Mouse (Mus musculus) activated CD4-positive, CD25-positive, alpha-beta regulatory T cell, adult 4 months (primary cell): Measurements from ENCODE around the gene Ttn. TPM values are rescaled to one million over a fixed set of nuclear protein-coding genes. Genes with fewer than 3 reads are reported as not detected.
"Not testable (repeated sequence)": the region's sequence is repeated elsewhere in the genome, so short reads cannot be mapped to it uniquely, and the experiment has no call there.

ENCODE experiments used
- ATAC-seq: one replicate; pipeline ENCODE4 v1.8.0; 2017
- polyA plus RNA-seq, 2 experiments: library from polyadenylated mRNA; unstranded; fragments of 100-300 nt; shearing (Covaris generic); gene quantifications; one replicate each; pipeline ENCODE4 v1.2.1; 2017

Ttn gene
- polyA plus RNA-seq, result 1 to 10 TPM; 6.2 to 6.9 TPM

DNA sequence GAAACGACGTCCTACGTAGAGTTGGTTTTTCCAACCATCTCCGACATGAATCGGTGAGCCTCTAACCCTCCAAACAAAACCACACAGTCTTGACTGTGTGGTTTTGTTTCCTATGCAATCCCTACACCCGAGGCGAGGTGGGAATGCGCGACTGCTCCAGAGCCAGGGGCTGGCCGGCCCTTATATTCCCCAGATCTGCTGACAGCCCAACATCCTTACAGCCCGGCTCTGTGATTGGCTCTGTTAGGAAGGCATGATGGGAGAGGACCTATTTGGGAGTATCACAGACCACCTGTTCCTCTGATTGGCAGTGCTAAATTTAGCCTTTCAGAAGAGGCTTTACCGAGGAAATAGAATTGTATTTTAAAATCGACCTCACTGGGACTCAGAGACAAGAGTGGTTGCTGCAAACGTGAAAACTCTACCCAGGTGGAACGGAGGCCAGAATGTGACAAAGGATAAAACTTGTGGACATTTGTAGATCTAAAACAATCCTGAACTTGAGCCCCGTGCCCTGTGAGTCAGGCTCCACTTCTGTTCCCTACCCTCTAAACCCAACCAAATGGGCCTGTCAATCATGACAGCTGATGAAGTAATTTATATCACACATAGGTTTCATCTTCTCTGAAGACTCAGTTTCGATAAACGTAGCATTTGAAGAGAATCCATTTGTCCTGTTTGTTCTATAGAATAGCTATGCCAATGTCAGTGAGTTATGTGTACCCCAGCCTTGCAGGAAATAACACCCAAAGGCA is at the start of gene Ttn:
Gene Ttn (minus strand): TSS at position 157 of the 755 bp plus-strand sequence.
- ATAC-seq, result no peak

DNA sequence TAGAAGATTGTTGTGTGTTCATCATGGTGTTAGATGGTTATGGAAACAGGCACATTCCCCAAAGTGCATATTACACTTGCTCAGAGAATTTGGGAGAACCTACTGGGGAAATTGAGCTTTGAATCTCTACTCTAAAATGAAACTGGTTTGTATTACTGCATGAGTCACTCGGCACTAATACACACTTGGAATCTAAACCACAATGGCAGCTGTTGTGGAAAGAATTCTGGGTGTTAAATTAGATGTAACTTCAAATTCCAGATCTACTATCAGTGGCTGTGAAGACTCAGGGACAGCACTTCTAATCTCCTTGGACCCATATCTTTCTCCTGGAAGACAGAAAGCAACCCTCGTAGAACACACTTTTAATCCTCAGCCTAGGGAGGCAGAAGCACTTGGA is 38.3 kb upstream of the Ttn start:
- no peak for ATAC-seq

DNA sequence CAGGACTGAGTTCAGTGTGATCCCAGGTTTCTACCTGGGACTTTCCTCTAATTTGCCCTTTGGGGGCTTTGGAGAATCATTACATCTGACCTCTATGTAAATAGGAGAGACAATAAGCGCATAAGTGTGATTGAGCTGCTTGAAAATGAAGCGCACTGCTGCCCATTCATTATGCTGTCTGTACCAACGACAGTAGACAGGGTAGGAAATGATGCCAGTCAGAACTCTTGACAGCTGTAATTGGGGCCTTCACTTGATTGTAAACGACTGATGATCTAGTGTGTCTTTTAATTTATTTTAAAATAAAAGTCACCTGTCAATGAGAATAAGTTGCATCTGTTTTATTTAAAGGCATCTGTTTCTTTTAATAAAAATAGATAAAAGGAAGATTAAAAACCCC is 35.4 kb upstream of the Ttn start:
- ATAC-seq, result no peak

DNA sequence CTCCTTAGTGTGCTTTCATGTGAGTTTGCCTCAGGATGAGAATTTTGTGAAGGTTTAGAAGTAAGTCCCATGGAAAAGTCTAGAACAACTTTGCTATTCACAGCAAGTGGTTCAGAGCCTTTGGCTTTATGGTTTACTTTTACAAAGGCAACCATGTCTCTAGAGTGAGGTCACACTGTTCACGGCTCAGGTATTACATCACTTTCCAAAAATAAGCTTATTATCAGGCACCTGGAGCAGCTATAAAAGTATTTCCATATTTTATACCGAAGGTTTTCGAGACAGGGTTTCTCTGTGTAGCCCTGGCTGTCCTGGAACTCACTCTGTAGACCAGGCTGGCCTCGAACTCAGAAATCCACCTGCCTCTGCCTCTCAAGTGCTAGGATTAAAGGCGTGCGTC is 31.1 kb upstream of the Ttn start:
- not testable (repeated sequence) for ATAC-seq

DNA sequence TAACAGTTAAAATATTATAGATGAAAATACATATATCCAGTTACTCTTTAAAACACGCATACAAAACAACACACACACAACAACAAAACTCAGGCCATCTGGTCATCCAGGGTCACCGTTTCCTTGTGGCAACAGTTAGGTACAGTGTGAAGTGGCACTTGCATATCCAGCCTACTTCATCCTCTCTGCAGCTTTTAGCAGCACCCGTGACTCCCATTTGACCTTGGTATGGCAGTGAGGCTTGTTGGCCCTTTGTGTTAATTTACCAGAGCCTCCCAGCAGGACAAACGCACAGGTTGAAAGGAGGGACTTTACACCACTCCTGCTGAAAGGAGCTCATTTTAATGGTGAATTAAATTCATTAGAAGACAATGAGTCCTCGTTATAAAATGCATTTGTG is 29.6 kb upstream of the Ttn start:
- ATAC-seq, result no peak

DNA sequence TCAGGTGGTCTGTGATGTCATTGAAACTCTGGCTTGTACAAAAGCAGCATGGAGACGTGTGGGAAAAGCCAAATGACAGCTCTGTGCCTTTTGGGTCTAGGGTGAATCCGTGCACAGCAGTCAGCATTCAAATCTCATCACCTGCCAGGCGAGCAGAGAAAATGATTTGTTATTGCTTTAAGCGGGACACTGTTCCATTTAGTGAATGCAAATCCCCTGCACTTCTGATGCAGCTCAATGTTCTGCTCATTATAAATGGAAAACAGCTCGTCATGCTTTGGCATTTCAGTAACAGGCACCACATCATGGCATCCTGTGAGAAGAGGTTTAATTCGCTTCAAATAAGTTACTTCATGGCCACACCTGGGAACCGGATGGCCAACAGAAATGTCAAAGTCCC is 24.7 kb upstream of the Ttn start:
- no peak for ATAC-seq

DNA sequence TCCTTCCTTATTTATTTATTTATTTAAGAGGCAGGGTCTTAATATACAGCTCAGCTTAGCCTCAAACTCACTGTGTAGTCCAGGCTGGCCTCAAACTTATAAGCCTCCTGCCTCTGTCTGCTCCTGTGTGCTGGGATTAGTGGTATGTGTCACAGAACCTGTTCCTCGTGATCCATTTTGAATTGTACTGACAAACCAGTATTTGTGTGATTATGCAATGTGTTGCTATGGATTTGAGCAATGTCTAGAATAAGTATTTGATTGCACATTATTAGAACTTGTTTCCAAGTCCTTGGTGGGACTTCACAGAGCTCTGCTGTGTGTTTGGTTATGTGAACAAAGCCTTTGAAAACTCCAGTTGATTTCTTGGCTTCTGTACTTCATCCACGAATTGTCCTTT is 20.8 kb upstream of the Ttn start:
- ATAC-seq, result no peak

DNA sequence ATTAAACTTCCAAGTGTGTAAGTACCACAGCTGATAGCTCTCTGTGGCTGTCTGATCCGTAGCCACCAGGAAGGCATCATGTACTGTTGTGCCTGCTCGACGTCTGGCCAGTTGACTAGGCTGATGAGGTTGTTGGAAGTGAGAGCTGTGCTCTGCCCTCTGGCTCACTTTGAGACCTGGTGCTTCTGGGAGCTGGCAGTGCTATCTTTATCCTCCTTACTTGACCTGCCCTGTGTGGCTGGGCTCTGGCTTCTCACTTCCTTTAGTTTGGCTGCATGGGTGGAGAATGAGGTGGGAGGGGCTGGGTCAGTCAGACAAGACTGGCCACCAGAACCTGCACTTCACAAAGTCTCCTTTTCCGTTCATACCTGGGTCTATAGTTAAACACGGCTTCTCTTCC is 16.0 kb upstream of the Ttn start:
- no peak for ATAC-seq

DNA sequence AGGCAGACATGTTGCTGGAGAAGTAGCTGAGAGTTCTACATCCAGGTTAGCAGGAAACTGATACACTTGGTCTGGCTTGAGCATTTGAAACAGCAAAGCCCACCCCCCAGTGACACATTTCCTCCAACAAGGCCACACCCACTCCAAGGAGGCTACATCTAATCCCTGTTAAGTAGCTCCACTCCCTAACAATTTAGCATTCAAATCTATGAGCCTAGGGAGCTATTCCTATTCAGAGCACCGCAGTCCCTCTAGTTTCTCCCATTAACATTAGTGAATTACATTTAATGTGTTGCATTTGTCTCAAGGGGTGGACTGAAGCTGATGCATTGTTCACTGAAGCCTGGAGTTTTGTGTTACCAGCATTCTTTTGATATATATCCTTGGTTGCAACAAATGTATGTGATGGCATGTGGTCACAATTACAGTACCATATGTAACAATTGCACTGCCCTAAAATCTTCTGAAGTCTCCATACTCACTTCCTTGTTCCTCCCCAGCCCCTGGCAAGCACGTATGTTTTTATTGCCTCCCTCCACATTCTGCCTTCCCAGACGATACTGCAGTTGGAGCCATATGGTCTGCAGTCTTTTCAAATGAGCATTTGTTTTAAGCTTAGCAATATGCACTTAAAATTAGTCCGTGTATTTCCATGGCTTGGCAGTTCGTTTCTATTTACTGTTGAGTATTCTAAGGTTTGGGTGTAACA is 10.3 kb upstream of the Ttn start:
- ATAC-seq, result no peak

DNA sequence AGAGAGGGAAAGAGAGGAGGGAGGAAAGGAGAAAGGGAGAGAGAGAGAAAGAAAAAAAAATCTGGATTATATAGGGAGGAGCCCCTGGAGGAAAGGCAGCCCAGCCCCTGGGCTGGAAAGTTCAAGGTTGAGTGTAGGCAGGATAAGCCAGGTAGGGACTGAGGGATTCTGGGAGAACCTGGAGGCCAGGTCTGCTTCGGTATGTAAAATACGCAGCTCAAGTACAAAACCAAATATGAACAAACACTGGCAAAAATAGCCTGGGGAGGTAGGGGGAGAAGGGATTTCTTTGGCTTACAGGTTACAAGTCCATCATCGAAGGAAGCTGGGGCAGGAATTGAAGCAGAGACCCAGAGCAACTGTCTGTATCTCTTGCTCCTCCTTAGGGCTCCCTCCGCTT is 5.0 kb upstream of the Ttn start:
- ATAC-seq, result no peak

DNA sequence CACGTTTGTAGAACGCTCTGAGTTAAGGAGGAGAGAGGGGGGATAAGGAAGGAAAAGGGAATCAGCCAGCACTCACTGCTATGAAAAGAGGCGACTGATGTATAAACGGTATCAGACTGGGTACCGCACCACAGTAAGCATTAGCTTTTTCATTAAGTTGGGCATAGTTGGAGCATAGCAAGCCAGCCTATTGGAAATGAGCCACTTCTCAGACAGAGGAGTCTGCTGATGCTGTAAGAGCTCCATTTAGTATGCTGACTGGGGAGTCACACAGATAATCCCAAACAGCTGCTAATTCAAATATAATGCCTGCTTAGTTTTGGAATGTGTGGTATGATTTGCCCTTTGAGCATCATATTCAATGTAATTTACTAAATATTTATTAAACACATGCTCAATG is 2.0 kb upstream of the Ttn start:
- ATAC-seq, result no peak

DNA sequence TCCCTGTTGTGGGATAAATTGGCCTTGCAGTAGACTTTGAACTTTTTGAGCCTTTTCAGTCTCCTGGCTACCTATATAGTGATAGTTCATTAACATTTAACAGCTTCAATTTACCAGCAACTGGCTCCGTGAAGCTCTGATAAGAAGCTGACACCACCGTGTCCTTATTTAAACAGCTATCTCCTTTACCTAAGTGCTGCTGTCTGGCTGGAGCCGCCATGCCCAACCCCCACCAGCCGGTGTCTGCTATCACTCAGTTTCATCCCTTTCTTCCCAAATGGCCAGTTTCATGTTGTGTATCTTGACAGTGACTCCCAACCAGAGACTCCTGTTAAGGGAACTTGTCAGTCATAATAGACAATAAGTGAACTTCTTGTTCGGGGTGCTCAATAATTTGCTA is 1.3 kb upstream of the Ttn start:
- no peak for ATAC-seq

DNA sequence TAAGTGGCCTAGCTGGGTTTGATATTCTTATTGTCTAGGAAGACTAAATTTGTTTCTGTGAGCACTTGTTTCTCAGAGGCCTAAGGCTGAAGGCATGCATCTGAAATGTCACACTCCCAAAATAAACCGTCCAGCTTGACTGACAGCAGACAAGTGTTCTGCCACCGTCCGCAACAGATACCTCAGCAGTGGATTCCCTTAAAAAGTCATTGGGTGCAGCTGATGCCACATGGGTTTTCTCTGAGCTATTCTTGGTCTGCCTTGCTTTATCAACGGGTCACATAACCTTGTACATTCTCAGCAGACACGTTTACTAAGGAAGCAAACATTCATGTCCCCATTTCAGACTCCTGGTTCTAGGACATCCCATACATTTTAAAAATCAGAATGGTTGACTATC is 630 bp downstream of the Ttn start:
- no peak for ATAC-seq

DNA sequence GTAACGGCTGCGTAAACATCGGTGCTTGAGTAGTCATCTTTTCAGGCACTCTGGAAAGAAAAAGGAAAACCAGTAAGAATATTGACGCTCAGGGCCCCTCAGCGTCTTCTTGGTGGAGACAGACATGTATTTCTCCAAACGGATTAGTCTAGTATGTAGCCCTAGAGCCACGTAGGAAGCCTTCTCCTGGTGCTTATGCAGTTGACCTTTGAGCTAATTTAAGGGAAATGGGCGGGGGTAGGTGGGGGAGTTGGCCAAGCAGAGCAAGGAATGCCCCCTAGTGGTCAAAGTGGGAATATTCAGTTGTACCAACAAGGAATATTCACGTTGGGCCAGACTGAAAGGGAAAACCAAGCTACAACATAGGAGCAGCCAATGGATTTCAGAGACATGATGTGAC is 2.2 kb downstream of the Ttn start:
- no peak for ATAC-seq

DNA sequence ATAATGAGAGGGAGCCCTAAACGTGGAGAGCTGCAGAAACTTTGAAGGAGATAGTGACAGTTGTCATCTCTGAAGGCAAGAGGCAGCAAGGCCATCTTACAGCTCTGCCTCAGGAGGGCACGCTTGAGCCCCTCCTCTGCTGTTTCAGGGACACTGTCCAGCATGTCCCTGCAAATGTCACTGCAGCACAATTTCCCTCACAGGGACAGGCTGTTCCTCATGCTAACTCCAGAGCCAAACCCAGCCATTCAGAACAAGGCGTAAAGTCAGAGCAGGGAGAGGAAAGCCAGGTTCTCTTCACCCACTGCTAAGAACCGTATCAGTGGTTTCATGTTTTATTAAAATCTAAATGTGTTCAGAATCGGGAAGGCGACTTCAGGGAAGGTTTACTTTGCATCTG is 4.7 kb downstream of the Ttn start:
- no peak for ATAC-seq

DNA sequence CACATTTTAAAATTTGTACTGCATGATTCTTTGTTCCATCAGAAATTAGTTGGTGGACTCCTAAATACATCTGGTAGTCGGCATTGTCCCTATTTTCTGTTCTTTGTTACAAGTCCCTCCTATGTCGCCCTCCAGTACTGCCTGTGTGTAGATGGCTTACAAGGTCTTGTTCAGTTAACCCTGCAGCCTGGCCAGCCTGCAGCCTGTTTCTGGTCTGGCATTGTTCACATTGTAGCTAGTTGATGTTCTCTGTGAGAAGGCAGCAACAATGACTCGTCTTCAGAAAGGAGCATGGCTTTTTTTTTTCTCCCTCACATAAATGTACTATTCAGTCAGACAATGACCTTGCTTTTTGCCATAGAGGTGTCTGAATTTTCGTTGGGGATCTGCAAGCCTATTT is 10.3 kb downstream of the Ttn start:
- no peak for ATAC-seq

DNA sequence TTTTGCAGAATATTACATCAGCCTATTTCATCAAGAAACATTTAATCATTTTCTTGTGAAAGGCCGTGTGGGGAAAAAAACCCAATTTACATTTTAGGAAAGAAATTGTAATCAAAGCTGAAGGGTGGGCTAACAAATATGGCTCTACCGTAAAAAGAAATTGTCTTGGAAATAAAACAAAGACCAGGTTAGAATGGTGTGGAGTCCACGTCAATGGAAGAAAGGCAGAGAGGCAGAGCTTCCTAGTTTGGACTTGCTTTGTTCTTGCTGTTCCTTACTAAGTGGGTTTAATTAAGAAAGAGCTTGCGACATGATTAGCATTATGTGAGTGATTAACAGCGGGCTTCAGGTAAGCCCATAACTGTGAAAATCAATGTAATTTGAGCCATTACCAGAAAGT is 11.3 kb downstream of the Ttn start:
- ATAC-seq, result no peak

DNA sequence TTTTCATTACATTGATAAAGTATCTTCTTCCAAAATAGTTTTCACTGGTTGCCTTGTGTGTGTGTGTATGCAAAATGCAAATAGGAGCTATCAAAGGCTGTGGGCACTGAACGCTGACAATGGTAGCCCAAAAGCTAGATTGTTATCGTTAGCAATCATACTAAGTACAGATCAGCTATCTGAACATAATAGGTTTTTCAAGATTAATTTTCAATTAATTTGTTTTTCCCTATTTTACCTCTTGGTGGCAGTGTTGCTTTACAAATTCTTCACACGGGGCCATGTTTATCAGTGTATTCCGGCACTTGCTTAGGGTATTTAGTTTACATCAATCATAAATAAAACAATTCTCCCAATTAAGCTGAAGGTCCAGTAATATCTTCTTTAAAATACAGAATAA is 11.7 kb downstream of the Ttn start:
- no peak for ATAC-seq

DNA sequence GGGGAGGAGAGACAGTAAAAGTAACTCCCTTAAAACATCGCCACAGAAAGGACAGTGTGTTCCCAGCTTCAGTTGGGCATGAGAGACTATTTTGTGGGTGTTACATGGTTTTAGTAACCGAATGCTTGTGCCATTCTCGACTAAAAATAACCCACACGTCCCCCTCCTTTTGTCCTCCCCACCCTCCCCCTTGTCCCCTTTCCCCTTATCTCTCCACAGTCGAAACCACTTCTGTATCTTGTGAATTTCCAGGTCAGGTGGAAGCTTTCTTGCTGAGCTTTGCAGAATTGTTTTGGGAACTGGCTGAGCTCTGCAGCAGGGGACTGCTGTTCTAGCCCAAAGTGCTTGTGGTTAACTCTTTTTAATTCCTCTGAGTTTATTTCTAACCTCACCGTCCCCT is 12.1 kb downstream of the Ttn start:
- ATAC-seq, result no peak

DNA sequence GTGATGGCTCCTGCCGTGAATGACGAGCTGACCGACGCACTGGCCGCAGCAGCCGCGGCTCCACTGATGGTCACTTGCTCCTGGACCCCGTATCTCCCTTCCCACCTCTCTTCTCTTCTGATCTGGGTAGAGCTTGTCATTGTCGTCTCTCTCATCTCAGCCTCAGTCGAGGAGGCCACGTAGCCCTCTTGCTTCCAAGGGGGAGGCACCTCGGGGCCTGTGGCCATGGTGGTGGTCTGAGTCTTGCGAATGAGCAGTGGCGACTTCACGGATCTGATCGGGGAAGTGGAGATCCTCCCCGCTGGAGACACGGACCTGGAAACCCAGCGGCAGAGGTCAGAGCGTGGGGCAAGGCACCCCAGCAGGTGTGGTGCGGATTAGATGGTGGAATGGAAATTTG is 12.7 kb downstream of the Ttn start:
- no peak for ATAC-seq

DNA sequence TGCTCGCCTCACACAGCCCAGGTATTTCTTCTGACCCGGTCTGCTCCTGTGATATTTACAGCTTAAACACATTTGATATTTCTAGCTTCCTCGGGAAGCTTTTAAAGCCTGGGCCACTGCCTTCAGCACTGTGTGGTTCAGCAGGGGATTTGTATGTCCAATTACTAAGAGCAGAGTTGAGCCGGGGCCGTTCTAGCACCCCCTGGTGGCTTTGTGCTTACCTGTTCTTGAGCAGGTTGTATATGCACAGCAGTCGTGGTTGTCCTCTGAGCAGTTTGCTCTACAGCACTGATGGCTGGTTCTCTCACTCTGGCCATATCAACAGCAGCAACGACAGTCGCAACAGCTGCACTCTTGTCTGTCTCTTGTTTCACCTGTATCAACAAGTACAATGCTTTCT is 13.4 kb downstream of the Ttn start:
- no peak for ATAC-seq

DNA sequence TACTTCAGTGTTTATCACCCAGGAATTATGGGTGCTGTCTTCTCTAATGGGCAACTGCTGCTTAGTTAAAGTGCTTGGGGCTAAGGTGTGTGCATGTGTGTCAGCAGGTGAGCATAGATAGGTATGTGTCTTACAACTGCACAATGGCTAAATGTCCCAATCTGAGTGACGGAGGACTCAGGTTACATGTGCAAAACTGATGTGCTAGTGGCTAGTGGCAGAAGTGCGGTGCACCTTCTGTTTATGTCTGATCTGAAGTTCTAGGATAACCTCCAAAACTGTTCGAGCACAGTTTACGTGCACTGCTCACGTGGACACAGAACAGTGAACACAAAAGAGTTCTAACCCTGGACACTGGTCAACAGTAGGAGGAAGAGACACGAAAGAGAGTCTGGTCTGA is 15.8 kb downstream of the Ttn start:
- ATAC-seq, result no peak

DNA sequence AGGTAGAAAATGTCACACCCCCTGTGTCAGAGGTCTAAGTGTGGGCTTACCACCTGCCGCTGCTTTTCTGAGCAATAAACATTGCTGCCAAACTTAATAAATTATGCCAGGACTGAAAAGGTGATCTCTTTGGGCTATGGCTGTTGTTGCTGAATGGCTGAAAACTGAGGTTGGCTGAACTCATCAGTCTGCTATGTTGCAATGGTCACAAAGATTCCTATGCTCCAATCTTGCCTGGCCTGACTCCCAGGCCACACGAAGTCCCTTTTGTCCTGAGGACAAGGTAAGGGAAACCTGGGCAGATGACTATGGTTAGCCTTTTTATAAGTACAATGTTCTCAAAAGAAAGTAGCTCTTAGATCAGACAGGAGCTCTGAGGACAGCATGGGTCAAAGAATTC is 16.3 kb downstream of the Ttn start:
- no peak for ATAC-seq

DNA sequence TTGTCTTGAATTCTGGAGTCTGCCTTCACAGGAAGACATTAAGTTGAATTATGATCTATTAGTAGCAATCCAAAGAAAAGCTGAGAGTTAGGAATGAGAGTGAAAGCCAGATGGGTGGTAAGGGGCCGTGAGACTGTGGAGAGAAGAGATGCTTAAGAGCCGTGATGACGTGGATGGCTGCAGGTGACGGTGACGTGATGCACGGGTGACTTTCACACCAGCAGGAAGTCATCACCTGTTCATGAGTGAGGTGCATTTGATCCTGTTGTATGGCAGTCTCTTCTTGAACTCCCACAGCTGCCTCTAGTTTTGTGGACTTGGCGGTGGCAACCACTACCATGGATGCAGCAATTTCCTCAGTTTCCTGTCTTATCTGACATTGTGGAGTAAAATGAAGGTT is 16.8 kb downstream of the Ttn start:
- ATAC-seq, result no peak

DNA sequence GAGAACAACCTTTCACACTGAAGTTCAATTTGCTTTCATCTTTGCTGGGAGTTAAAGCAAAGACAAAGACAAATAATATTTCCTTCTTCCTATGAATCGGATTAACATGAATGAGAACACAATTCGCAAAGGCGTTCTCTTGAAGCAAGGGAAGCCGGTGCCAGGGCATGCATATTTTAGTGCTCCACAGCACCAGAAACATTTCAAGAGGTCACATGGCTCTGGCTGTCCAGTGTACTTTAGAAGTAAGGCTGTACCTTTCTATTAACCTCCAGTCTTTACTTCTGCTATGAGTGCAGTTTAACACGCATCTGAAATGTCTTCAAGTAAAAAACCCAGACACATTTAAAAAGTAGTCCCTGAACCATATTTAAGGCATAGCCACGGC is 20.3 kb downstream of the Ttn start:
- no peak for ATAC-seq
